Mouse (Mus musculus) neutrophil, adult 5-6 weeks (primary cell): Measurements from ENCODE around the gene Jak1. TPM values are rescaled to one million over a fixed set of nuclear protein-coding genes. Genes with fewer than 3 reads are reported as not detected.

Source experiments
- ATAC-seq: fragments of 151-379, 151-347 bp; 2 replicates; pipeline ENCODE4 v1.8.0; 2017; ENCODE audit warnings: mild to moderate bottlenecking, moderate TSS enrichment; ENCODE audit not compliant: insufficient number of reproducible peaks, poor library complexity, low FRiP score, severe bottlenecking; ENCODE audit errors: extremely low read depth
- total RNA-seq: library from RNA; stranded (forward); fragments of 200-1000 nt; gene quantifications from 2 replicates; pipeline ENCODE4 v1.2.3, GENCODE M21; 2017

Gene Jak1
- total RNA-seq, 1 experiment from 2014 or later: 328 TPM

DNA sequence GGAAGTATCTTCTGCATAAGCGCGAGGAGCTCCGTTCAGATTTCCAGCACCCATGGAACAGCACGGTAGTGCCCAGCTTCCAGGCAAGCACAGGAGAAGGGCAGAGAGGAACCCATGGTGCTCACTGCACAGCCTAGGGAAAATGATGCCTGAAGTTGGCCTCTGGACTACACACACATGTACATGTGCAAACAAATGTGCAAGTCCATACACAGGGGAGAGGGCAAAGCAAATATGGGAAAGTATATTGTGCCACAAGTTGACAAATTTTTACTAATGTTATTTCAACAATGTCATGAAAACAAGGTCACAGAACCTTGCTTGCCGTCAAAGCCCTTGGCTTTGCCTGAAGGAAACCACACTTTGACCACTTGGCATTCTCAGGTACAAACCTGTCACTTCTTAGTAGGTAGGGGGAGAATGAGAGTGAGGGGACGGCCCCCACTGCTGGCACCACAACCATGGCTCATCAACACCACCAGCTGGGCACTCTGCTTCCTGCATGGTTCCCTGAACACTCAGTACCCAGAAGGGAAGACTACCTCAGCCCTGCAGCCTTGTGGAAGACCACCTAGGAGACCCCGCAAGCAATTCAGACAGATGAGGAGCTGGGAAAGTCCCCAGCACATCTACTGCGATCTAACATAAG lies 65.5 kb downstream of the Jak1 start:
- ATAC-seq: peak; percentile 50; the same call in 1 of the 2 replicates

DNA sequence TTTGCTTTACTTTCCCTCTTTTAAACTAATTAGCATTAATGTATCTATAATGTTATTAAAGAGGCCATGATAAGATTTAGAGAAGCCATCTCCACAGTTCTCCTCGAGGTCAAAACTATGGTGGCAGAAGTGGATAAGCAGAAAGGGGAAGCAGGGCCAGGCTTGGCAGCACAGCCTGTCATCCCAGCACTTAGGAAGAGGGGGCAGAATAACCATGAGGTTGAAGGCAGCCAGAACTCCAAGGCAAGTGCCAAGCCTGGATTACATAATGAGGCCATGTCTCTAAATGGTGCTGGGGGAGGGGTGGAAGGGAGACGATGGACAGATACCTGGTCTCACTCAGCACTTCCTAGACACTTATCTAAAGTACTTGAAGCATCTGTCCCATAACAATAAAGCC lies 66.7 kb downstream of the Jak1 start:
- ATAC-seq: peak; percentile 35; the same call in 1 of the 2 replicates

DNA sequence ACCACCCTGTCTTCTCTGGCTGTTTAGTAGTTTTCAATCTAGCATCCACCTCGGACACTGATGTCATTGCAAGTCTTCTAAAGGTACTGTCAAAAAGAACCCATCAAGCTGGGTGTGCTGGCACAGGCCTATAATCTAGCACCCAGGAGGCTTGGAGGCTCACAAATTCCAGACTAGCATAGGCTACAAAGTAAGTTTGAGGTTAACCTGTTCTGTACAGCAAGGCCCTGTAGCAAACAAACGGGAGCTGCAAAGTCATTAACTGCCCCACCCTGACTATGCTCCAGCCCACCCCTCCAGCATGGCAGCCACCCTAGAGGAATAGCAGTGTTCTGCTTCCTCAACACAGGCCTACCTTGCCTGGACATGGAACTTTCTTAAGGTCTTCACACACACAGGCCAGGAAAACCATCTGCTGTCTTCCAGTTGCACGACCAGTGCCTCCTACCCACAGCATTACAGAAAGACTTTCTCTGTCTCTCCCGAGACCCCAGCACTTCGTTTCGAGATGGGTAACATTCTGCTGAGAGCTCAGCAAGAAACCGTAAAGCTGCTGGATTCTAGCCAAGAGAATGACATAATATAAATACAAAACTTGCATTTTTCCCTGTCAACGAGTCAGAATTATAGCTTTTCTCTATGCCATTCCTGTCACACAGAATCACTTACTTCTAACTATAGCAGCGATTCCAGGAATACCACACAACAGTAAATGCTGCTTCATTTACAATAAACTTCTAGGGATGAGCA lies 67.5 kb downstream of the Jak1 start:
- ATAC-seq: no peak

DNA sequence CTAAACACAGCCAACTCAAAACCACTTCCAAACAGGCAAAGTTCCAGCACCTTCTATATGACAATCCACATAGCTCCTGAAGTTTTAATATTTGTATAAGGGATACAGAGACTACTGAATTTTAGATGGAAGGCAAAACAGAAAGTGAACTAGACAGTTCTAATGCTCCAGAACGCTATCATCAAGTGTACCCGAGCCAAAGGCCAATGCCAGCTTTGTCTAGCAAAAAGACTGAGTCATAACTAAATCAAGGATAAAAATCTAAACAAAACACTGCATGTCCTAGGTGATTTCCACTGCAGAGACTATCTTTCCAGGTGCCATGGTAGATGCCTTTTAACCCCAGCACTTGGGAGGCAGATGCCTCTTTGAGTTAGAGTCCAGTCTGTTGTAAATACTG lies 68.7 kb downstream of the Jak1 start:
- no peak for ATAC-seq

DNA sequence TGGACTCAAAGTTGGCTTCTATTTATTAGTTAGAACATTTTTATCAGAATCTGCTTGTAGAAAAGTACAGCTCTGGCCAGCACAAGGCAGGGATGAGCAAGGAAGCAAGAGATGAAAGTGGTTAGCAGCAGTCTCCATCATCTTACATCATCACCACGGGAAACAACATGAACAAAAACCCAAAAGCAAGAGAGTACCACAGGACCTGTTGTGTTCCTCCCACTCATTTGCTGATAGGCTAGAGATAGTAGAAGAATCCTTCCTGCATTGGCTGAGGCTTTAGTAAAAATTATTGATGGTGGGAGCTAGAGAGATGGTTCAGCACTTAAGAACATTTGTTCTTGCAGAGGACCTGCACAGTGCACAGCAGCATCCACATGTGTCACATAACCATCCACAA lies 70.9 kb downstream of the Jak1 start:
- ATAC-seq: no peak

DNA sequence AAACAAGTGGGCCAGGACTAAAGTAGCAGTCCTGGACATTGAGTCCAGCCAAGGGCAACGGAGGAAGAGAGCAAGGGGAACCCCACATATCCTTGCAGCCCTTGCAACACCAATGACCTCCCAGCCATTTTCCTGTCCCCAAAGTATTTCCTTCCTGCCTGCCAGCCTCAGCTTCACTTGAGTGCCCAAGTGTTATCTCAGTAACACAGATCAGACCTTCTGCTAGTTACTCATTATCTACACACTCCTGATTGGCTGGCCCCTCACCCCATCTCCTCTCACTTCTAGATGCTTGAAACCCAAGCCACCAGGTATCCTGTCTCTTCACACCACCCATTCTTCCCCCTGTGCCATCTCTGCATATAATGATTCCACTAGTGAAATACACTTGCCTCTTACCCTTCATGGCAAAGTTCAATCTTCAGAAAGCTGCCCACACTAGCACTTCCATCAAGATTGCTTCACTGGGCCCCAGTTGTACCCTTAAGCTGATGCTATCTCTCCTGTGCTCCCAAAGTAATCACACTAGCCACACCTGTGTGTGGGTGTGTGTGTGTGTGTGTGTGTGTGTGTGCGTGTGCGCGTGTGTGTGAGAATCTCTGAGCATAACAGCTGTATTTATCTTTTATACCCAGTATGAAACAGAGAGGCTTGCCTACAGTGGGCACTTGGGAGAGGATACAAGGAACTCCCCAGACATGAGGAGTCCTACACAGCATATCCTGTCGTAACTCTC lies 72.7 kb downstream of the Jak1 start:
- peak; percentile 83 for ATAC-seq

DNA sequence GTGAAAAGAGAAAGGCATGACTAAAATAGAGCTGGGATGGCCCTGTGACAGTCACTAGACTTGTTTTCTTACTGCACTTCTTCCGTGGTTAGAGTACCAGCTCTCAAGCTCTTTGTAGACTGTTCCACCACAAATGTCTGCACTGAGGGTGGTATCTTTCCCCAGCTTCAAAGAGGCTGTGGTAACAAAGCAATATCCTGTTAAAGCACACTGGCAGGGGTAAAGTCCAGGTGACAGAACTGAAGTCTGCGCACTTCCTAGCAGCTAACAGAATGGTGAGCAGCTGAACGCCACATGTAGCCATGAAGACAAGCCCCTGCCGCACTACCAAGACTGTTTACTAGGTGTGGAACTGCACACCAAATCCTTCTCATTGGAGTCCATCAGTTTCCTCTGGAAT lies 77.7 kb downstream of the Jak1 start:
- peak; percentile 17; the same call in 1 of the 2 replicates for ATAC-seq

DNA sequence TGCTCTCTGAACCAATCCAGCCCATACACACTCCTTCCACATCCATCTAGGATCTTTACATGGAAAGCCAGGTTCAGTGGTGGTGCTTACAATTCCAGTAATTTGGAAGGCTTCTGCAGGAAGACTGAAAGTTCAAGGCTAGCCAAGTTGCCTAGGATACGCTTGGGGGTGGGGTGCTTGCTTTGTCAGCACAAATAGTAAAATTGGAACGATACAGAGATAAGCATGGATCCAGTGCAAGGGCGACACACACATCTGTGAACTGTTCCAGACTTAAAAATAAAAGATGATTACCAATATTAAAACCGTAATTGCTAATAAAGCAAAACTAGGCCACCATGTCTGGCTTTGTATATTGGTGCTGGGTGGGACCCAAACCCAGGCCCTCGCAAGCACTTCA lies 78.5 kb downstream of the Jak1 start:
- no peak for ATAC-seq

DNA sequence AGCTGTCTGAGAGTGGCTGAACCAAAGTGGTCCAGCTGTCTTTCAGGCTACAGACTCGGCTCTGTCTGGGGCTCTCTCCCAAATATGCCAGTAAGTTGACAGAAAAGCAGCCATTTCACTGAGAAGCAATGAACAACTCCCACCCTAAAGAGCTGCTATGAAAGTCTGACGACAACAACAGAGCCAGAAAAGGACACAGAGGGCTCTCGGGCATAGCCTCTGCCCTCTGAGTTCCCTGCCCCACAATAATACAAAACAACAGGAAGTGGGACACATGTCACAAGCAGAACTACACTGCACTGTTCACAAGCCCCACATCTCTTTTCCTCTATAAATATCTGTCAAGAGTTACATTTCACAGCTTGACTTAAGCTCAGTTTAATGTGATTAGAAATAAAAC lies 79.9 kb downstream of the Jak1 start:
- ATAC-seq: peak; percentile 67

DNA sequence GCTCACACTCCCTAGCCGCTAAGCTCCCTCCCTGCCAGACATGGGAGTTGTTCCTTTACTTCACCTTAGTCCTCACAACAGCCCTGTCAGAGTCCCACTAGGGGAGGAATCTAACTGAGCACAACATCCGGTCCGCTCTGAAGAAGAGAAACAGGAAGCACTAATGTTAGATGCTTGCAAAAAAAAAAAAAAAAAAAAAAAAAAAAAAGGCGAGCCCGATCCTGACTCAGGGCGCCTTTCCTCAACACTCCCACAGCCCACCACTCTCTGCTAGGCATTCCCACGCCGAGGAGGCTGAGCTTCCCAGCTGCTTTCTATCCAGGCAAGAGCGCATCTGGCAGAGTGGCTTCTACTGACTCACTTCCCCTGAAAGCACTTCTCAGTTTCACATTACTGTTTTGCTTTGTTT lies 82.5 kb downstream of the Jak1 start:
- ATAC-seq: peak; percentile 60

DNA sequence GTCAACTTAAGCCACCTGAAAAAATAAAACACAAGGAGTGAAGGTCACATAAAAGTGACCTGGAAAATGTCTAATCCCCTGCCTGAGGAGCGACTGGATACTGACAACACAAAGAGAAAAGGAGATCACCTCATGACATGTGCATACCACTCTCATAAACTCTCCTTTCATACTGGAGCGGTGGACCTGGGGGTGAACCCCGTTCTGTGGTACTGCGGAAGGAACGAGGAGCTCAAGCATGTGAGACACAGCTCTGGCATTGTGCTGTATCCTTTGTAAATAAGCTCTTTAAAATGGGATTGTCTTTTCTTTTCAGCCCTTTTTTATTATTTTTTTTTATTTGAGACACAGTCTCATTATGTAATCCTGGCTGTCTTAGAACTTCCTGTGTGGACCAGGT lies 84.4 kb downstream of the Jak1 start:
- no peak for ATAC-seq

DNA sequence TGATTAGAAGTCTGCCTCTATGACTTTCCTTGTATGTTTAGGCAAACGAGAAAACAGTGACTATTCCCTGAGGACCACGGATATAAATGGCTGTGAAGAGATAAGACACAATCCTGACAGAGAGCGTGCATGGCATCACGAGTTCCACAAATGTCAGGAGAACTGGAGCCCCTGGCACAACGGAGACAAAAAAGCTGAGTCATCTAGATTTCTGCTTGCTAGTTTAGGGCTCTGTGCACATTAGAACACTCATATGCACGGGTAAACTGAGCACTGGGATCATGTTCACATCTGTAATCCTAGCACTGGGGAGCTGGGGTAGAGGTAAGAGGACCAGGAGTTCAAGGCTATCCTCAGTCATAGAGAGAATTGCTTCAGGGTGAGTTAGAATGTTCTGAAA lies 85.2 kb downstream of the Jak1 start:
- no peak for ATAC-seq

DNA sequence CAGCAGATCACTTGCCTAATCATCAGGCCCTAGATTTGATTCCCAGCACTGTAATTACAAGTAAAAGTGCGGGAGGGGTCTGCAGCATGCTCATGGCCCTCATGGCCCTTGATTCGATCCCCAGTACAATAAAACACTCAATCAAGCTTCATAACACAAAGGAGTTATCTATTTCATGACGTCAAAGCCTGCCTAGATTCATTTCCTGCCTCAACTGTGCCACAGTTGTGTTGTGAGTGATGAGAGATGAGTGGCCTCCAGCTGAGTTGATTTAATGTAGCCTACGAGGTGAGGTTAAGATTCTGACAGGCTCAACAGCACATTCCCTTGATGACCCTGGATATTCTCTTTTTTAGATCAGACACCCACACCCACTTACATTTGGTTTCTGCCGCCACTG lies 86.0 kb downstream of the Jak1 start:
- no peak for ATAC-seq

DNA sequence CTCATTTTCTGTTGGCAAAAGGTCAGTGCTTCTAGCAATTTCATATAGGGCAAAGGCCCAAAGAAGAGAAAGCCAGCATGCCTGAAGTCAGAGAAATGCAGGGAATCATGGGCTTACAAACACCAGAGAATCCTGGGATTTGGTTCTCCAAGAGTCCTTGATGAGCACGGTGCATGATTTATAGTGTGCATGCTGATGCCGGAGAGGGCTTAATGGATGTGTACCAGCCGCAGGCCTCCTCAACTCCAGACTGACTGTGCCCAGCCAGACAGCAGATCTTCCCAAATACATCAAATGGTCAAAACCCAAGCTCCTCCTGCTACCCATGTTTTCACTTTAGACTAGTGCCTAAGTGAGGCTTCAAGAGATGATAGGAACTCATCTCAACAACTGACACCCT lies 87.3 kb downstream of the Jak1 start:
- ATAC-seq: no peak

DNA sequence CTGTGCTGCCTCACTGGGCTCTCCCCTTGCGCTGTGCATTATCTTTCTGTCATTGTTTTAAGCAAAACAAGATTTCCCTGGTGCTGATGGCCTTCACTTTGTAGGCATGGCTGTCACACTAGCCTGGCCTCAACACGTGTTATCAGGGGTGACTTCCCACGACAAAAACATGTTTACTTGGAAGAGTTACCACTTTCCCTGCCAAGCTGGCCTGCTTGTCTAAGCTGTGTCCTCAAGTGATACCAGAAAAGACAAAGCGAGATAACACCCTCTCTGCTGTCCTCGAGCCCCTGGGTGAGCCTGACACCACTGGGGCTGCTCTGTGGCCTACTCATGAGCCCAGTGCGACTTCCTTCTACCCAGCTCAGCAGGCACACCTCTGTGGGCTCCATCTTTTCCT lies 89.0 kb downstream of the Jak1 start:
- ATAC-seq: no peak

DNA sequence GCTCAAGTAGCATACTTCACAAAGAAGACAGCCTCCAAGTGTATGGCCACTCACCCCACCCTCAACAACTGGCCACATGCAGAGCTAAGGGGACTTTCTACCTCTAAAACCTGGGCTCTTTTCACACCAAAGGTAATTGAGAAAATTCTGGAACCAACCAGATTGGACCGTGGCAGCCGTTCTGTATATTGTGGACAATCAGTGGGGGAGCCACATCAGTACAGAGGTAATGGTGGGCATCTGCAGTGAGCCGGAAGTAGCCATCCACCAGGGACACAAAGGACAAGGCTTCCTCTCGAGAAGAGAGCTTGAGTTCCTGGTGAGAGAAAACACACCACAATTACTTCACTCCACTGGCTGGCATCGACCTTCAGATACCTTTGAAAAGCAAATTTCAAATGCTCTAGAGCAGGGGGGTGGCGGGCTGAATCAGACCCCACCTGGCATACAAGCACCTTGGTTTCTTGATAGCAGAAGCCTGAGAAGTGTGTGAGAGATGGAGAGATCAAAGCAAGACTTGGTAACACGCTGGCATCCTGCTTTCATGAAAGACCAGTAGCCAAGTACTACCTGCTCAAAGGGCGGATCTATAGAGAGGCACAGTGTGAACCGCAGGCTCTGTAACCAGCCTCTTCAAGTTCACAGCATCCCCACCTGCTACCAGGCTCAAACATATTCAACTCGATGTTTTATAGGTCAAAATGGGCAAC lies 90.0 kb downstream of the Jak1 start:
- peak; percentile 14; the same call in 1 of the 2 replicates for ATAC-seq

DNA sequence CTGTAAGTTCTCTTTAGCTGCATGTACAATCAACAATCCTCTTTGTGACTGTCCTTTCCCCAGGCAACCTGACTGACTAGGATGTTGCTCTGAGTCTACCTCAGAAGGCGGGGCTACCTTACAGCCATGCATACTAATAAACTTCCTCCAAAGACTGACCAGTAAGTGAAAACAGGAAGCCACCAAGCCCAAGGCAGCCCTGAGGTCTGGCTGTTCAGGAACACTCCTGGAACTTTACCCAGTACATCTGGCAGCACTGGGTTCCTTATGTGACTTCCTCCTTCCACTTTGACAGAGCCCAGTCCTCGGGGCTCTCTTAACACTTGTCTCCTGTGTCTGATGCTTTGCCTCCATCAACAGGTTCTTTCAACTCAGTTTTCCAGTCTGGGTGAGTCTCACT lies 92.3 kb downstream of the Jak1 start:
- ATAC-seq: peak; percentile 70

DNA sequence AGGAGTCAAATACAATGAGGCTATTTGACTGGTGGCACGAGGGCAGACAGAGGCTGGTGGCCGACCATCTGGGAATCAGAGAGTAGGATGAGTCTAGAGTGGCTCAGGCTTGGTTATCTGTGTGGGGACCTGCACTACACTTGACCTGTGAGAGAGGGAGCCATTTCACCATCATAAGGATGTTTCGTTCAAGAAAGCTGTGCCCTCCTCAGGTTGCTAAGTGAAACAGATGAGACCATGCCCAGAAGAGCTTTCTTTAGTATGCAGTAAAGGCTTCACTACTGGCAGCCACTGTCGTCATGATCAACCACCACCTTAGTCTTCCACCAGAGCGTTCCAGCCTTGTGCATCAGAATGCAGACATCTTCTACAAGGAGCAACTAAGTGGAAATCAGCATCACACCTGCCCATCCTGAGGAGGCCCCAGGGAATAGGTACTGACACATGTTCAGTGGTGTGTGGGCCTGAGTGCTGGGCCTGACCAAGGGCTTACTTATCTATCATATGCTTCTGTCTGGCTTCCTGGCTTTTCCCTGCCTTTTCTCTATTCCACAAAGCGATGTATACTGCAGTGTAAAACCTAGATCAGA lies 96.8 kb downstream of the Jak1 start:
- peak; percentile 65 for ATAC-seq

DNA sequence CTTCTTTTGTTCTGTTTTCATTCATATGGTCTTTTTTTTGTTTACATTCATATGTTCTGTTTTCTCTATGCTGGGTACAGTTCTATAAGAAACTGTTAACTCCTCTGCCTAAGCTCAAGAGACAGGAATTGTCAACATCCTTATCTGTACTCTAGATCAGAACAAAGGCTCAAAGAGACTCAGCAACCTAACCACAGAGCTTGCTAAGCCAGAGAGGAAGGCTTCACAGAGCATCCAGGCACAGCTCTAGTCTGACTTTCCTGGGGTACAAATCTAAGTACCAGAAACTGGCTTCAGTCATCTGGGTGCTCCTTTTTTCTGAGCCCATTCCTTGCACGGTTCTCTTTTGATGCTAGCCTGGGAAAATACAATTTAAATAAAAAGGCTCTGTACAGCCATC lies 97.3 kb downstream of the Jak1 start:
- no peak for ATAC-seq
